Mouse (Mus musculus) testis, adult 2 months (tissue): ENCODE measurements around the gene Bola3.

Experiments
- CTCF ChIP-seq: fragments of 200-500 bp; IDR thresholded peaks from 2 replicates; pipeline ENCODE4 v1.5.1; 2012; ENCODE audit warnings: low read depth, mild to moderate bottlenecking, inconsistent platforms, low read length, moderate library complexity; ENCODE audit not compliant: control insufficient read depth, insufficient read depth, insufficient replicate concordance
- POLR2A ChIP-seq: fragments of 200-500 bp; IDR thresholded peaks from 2 replicates; pipeline ENCODE4 v1.6.1; 2012; ENCODE audit warnings: low read depth, mild to moderate bottlenecking, inconsistent platforms, low read length, moderate library complexity; ENCODE audit not compliant: control insufficient read depth

GRCm38 (mm10) chr6:83317108-83317741, 31.7 kb upstream of the Bola3 start:
- TF ChIP-seq CTCF = peak; percentile 56; the same call in 1 of the 2 replicates
- TF ChIP-seq POLR2A = peak; percentile 68
